Mouse (Mus musculus) frontal cortex, adult 2 months (tissue): Measurements from ENCODE around the gene Wfdc6a. TPM values are rescaled to one million over a fixed set of nuclear protein-coding genes. Genes with fewer than 3 reads are reported as not detected.
"Not testable (repeated sequence)": the region's sequence is repeated elsewhere in the genome, so short reads cannot be mapped to it uniquely, and the experiment has no call there.

Experiments used
- DNase-seq, 2 experiments: peaks; one replicate each; pipeline ENCODE4 v3.0.0; 2022; ENCODE audit warnings: low spot score in 1 of 2; ENCODE audit errors: extremely low spot score in 1 of 2
- polyA plus RNA-seq: library from polyadenylated mRNA; depleted of rRNA; stranded (reverse); fragments of >200 nt; gene quantifications from 2 replicates; pipeline ENCODE4 v1.2.3, GENCODE M21; 2012; rRNA removed

Gene Wfdc6a
- polyA plus RNA-seq: 0.12 TPM in 1 of 2 replicates, not detected in the other

DNA sequence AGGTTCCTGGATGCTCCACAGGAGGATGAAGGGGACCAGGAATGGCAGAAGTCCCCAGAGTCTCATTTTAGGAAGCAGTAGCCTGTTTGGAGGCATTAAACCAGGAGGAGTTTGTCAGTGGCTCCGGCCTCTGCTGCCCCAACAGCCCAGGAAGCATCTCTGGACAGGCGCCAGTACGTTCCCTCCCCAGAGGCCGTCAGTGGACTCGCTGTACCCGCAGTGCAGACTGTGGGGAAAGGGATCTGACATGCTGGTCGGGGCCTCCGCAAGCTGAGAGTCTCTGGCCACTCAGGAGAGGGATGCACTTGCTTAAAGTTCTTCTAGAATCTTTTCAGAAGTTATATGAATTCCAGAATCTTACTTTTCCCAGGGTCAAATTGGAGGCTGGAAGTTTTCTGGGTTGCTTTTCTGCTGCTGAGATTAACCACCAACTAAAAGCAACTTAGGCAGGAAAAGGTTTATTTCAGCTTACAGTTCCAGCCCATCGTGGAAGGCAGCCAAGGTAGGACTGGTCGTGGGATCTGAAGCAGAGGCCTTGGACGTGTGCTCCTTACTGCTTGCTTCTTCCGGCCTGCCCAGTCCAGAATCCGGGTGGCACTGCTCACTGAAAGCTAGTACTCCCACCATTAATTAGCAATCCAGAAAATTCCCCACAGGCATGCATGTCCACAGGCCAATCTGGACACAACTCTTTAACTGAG, at the start of gene Wfdc6a:
Gene Wfdc6a, minus strand, starts transcription at position 423 of the 701 bp plus-strand sequence.
- DNase-seq: not testable (repeated sequence)

DNA sequence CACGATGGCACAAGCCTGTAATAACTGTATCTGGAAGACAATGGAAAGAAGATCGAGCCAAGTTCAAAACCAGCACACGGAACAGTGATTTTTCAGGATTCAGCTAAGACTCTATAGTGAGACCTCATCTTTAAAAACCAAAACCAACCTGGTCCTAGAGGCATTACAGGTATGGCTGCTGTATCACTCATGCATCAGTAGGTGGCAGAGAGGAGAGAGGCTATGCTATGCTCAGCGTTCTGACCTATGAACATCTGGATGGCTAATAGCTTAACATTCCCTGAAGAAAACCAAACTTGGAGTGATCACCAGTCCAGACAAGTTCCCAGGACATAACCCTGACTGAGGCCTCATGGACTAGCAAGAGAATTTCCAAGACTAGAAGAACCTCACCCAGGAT, 36.5 kb upstream of the Wfdc6a start:
- no peak for DNase-seq

DNA sequence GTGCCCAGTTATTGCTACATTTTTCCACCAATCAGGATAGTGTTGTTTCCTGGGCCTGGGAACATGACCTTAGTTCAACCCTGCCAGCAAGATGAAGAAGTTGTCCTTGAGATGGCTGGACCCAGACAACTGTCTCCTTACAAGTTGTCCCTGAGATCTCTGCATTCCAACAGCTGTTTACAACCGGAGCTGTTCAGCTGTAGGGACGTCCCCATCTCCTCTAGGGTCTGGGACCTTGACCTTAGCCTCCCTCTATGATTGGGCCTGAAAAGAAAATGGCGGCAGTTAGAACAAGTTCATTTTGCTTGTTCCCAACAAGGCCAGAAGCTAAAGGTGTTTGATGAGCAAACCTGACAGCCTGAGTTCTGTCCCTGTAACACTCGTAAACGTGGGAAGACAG, 33.8 kb upstream of the Wfdc6a start:
- no peak for DNase-seq

DNA sequence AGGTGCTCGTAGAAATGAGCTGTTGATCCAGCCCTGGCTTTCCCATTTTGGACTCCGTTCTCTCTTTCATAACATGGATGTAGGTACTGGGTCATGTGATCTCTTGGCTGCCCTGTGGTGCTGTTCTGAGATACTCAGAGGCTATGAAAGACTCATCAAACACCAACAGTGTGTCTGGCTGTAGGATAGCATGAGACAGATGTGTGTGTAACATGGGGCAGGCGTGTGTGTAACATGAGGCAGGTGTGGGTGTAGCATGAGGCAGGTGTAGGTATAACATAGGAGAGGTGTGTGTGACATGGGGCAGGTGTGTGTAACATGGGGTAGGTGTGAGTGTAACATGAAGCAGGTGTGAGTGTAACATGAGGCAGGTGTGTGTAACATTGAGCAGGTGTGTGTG, 30.1 kb upstream of the Wfdc6a start:
- DNase-seq: no peak

DNA sequence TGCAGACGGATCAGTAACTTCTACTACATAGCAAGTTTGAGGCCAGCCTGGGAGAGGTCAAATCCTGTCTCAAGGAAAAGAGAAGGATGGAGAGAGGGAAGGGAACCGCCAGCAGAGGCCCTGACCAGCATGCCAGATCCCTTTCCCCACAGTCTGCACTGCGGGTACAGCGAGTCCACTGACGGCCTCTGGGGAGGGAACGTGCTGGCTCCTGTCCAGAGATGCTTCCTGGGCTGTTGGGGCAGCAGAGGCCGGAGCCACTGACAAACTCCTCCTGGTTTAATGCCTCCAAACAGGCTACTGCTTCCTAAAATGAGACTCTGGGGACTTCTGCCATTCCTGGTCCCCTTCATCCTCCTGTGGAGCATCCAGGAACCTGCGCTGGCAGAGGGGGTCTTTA, 28.2 kb upstream of the Wfdc6a start, which contains the start of the genes Wfdc6b and Wfdc8:
Gene Wfdc6b, plus strand, starts transcription at position 52 of the 400 bp plus-strand sequence.
Gene Wfdc8, minus strand, starts transcription at position 156 of the 400 bp plus-strand sequence.
- DNase-seq: not testable (repeated sequence)

DNA sequence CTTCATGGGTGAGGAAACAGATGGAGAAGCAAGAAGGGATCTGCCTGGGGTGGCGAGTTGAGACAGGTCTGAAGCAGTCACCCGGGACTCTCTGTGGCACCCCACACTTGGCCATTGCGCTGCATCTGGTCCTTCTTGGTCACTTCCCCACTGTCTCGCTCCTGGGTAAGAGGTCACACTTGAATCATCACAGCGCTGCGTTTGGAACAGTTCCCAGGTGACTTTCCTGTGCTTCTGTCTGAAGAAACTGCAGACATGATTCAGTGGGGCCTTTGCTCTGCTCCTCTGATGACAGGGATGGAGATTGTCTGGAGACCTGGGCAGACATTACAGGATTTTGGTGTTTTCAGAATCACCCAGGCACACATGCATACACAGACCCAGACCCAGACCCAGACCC, 23.5 kb upstream of the Wfdc6a start:
- DNase-seq: no peak

DNA sequence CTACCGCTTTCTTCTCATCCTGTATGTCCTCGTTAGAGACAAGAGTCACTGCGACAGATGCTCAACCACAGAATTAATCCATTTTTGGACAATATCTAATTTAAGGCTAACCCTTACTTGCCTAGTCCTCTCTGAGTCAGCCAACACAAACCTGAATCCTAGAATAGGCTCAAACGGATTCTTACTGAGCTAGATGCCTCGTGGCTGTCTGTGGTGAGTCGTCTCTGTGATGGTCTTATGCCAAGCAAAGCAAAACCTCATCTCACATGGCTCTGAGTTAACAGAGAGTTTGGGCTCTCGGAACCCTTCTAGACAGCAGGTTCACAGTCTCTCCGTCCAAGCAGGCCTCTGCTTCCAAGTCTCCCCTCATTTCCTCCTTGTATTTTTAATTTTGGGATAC, 19.2 kb upstream of the Wfdc6a start:
- DNase-seq: peak in 1 of 2 experiments; percentile 25

DNA sequence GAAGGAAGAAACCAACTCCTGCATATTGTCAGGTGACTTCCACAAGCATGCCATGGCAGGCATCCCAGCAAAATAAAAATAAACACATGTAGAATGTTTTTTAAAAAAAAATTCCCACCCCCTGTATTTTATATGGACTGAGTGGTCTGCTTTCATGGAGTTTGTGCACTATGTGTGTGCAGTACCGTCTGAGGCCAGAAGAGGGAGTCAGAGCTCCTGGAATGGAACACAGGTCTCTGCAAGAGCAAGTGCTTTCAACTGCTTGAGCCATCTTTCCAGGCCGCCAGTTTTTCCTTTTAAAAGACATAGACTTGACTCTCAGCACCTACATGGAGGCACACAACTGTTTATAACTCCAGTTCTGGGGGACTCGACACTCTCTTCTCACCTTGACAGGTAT, 18.2 kb upstream of the Wfdc6a start:
- no peak for DNase-seq

DNA sequence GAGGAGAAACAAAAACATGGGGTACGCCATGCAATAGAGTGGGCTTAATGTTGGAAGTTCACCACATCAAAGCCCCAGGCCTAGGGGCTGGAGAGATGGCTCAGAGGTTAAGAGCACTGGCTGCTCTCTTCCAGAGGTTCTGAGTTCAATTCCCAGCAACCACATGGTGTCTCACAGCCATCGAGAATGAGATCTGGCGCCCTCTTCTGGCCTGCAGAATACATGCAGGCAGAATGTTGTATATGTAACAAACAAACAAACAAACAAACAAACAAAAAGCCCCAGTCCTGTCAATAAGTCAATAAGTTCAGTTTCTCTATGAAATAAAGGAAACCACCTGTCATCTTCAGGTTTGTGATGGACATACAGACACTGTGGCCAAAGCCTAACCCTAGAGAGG, 14.9 kb upstream of the Wfdc6a start:
- DNase-seq: no peak

DNA sequence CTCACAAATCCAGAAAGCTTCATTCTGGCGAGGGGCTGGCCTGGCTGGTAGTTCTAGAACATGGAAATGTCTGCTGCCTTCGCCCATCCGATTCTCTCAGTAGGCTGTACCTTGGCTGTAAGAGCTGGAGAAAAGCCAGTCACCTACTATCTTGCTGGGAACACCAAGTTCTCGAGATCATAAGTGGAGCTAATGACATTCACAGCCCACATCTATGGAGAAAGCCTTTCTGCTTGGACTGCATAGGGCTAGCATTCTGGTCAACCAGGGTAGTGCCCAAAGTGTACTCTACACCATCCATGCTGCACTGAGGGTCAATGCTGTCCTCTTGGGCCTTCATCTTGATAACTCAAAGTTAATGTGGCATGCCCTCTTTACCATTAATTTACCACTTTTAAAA, 8.2 kb upstream of the Wfdc6a start, which contains the start of gene Eppin:
Gene Eppin, minus strand, starts transcription at position 101 of the 400 bp plus-strand sequence.
- no peak for DNase-seq

DNA sequence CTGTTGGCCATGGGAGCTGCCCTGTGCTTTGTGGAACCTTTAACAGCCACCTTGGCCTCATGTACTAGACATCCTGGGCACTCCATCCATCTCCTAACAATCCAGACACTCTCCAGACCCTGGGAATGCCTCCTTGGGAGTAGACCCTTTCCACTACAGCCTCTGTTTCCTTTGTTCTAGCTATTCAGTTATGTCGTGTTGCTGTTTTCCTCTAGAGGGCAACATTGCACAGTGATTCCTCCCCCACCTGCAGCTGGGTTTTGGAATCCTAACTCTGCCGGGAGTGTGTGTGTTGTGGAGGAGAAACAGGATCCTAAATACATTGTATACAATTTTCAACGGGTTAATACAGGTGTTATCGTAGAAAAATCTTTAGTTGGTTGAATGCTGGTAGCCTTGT, 6.8 kb upstream of the Wfdc6a start:
- DNase-seq: peak in 1 of 2 experiments; percentile 58

DNA sequence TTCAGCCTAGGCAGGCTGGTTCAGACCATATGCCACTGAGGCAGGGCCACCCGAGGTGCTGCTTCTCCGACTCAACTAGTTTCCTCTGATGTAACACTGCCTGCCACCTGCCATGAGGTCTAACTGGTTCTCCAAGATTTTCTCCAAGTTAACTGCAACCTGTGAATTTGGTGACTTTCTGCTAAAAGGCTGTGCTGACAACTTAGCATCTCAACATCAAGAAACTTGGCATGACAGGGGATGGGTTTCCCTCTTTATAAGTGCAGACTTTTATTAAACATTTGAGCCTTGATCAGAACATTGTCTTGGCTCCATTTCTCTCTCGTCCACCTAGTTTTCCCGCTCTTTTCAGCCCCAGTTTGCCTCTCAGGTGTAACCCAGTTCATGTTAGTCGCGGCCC, 11.9 kb downstream of the Wfdc6a start, which contains the start of gene Spint3:
Gene Spint3, minus strand, starts transcription at position 101 of the 400 bp plus-strand sequence.
- not testable (repeated sequence) for DNase-seq

DNA sequence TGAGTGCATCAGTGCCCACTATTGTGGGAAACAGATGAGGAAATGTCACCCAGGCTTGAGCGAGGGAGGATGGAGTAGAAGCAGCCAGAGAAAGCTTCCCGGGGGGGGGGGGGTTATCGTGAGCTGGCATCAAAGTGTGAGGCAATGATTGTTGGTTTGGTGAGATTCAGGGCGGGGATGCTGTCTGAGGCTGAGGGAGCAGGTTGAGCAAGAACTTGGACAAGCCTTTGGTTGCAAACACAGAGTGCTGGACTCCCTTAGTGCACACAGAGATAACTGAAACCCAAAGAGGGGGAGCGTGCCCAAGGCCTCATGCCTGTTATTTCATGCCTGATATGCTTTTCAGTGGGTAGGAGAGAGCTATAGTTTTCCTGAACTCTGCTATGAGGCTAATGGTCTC, 17.8 kb downstream of the Wfdc6a start:
- no peak for DNase-seq

DNA sequence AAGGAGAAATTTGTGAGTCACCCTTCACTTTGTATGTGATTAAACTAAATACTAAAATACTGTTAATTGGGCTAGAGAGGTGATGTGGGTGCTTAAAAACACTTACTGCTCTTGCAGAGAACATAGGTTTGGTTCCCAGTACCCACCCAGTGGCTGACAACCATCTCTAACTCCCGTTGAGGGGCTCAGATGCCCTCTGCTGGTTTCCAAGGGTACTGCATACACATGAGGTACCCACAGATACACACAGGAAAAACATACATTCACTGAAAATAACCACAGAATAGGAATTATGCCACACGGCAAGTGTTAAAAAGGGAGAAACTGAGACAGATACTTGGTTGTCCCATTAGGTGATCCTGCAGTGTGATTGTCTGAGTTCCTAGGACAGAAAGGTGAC, 18.2 kb downstream of the Wfdc6a start:
- DNase-seq: no peak

DNA sequence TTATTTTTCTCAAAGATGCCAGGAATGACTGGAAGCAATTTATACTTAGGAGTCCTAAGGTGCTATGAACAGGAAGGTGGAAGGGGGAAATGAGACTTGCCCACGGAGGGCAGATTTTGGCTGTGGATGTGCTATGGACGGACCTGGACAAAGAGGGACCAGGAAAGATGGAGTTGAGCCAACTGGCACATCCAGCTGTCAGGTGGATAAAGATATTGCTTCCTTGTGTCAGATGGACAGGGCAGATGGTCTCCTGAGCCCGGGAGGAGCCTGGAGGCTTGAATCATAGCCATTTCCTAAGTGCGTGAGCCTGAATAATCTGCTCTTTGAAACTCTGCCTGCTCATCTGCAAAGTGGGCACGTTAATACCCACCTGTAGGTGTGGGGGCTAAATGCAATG, 20.9 kb downstream of the Wfdc6a start:
- no peak for DNase-seq

DNA sequence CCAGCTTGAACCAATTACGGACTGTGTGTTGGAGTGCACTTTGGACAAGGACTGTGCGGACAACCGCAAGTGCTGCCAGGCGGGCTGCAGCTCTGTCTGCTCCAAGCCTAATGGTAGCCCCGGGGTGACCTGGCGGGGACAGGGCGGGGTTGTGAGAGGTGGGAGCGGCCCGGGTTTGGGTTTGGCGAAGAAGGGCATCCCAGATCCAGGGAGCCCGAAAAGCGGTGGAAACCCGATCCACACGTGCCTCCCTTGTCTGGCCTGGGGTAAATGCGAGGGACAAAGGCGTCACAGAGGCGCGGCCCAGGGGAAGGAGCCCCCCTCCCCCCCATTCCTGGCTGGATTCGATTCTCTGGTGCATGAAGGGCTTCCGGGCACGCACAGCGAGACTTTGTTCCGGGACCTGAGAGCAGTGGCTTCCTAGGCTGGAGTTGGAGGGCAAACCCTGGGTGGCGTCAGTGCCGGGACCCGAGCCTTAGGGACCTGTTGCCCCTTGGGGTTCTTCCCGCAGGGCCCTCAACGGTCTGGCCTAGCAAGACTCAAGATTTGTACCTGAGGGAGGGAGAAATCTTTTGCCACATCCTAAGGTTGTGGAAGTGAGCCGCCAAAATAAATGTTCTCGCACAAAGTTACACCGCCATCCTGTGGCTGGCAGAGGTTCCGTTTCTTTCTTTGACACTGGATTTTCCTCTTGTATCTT, 21.8 kb downstream of the Wfdc6a start:
- DNase-seq: peak in 1 of 2 experiments; percentile 57

DNA sequence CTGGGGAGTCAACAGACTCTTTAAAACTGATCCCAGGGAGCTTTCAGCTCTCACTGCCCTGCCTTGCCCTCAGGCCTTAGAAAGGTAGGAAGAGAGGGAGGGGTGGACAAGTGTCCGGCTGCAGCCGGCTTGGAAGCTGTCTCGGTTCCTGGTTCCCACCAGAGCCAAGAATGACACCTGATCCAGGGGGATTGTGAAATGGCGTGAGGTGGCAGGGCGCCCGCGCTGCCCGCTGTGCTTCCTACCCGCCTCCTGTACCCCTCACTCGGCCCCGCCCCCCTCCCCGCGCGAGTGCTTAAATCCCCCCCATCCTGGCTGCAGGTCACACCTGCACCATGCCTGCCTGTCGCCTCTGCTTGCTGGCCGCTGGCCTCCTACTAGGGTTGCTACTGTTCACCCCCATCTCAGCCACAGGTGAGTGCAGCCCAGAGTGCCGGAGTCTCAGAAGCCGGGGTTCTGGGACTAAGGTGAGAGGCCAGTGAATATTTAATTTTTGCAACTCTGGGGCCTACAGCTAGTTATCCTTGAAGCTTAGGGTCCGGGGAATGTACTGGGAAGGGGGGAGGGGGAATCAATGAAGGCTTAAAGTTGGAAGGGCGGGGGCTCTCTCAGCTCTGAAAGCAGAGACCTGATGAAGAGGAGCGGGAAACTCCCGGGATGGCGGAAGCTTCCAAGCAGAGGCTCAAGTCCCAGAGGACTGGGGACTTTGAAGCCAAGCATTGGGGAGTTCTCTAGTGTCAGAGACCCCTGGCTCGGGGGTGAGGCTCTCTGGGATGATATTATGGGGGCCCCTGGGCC, 22.7 kb downstream of the Wfdc6a start, which contains the start of gene Wfdc2:
Gene Wfdc2, plus strand, starts transcription at position 23 of the 798 bp plus-strand sequence.
- DNase-seq: no peak

DNA sequence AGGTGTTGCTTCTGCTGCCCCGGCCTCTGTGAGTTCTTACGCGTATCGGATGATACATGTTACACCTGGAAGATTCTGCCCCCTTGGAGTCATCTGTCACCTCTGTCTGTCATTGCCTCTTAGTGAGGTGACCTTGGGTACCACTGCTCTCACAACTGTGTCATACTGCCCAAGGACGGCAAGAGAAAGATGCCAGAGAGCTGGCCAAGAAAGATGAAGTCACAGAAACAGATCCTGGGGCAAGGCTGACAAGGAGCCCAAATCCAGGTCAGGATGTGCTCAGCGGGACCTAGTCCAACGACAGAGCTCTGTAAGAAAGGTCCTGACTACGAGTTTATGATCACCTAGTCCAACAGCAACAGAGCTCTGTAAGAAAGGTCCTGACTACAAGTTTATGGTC, 25.1 kb downstream of the Wfdc6a start:
- no peak for DNase-seq

DNA sequence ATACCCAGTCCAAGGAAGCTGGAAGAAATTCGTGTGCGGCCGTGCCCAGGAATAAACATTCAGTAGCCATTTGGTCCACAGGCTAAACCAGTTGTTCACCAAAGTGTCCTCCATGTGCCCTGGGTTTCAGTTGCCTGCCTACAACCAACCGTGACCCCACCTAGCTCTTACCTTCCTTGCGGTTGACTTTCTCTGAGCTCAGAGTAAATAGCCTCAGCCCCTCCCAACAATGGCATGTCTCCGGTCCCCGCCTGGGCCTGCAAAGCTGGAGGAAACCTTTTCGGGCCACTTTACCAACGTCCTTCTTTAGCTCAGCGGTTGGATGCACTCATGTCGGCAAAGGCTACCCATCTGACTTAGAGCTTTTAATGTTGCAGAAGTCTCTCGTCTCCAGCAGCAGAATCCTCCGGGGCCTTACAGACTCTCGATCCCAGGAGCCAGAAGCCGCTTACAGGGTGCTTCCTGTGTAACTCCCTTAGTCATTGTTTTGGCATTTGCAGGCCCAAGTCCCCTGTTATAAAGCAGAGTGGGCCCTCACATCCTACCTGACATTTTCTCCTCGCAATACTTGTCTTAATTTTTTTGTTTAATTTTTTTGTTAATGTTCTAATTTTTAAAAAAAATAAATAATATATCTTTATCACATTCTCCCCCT, 26.1 kb downstream of the Wfdc6a start:
- no peak for DNase-seq

DNA sequence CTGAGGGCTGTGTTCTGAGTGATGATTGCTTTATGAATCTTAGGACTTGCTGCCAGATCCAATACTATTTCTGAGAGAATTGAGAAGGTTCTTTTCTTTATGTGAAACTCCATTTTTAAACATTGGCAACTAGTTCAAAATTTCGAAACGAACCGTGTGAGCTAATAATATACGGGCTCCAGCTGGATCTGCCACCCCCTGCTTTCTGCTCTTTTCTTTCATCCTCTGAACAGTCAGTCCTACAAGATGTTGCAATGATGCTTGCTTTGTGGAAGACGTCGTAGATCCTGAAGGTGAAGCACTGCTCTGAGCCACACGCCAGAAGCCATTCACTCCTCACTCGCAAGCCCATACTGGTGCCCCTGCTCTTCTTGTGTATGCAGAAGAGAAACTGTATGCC, 26.8 kb downstream of the Wfdc6a start:
- DNase-seq: peak; percentile 60 to 67
